25 mouse cellular contexts compared by ENCODE assay signal in the genomic region with DNA sequence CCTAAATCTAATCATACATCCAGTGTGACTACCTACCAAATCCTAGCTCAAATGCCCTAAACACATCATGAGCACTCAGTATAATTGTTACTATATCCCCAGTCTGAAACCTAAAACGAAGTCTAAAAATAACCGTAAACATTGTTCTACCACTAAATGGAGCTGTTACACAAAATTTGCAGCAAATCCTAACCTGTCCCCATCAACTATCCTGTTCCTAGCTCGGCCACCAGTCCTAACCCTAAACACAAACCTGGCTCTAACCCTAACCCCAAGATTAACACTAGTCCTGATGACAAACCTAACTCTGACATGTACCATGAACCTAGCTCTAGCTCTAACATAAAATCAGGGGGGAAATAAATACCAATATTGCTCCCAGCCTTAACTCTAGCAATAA.
A peak's percentile ranks its signal among the peaks of the same experiment; 100 is the strongest.
DNase-seq lines count a peak whose midpoint lies in the region; ATAC-seq and TF ChIP-seq lines count a peak whose summit lies in the region.
"Had no signal": no experiment of that assay in that cellular context is flagged by ENCODE, and none has a peak within 500 bp of the region (broad histone marks: within the 10 kb centered on the region; RNA-seq: fewer than 3 reads in every experiment).

No protein-coding gene starts in this region.

- no peaks in the 10 kb centered on the region for H3K27me3 ChIP-seq in hindbrain, embryonic 16.5 days (replicated peaks; ENCODE audit: control insufficient read depth, insufficient read depth, low read length)
- 0 out of 2 replicates have a peak, but pooled peaks cover 3% of the 10 kb centered on the region for H3K27me3 ChIP-seq in hindbrain, embryonic 13.5 days
- H3K27me3 ChIP-seq in lung, postnatal 0 days (replicated peaks; ENCODE audit: insufficient read depth, low read length): no peaks in the 10 kb centered on the region
- H3K27me3 ChIP-seq: embryonic facial prominence, embryonic 12.5 days; lung, embryonic 15.5 days had no signal

- H3K9me3 ChIP-seq in hindbrain, embryonic 16.5 days (ENCODE audit: control insufficient read depth, low read length): no peaks in the 10 kb centered on the region
- no peaks in the 10 kb centered on the region for H3K9me3 ChIP-seq in hindbrain, embryonic 13.5 days
- H3K9me3 ChIP-seq in lung, postnatal 0 days (ENCODE audit: low read length): no peaks in the 10 kb centered on the region
- H3K9me3 ChIP-seq: embryonic facial prominence, embryonic 12.5 days; G1E; lung, embryonic 15.5 days had no signal

- no peak overlapping the region for H3K4me2 ChIP-seq in hindbrain, embryonic 16.5 days (ENCODE audit: low read length)
- H3K4me2 ChIP-seq in hindbrain, embryonic 13.5 days: no peak overlapping the region
- no peak overlapping the region for H3K4me2 ChIP-seq in lung, postnatal 0 days (replicated peaks; ENCODE audit: low read depth, low read length)
- H3K4me2 ChIP-seq: embryonic facial prominence, embryonic 12.5 days; heart, embryonic 11.5 days; liver, embryonic 11.5 days; lung, embryonic 15.5 days had no signal

- no peak for TF ChIP-seq EP300 in lung, postnatal 0 days (IDR thresholded peaks at IDR 0.05)

- H3K4me1 ChIP-seq in hindbrain, embryonic 16.5 days (ENCODE audit: control insufficient read depth, insufficient read depth, low read depth, low read length): no peaks in the 10 kb centered on the region
- H3K4me1 ChIP-seq in hindbrain, embryonic 13.5 days (replicated peaks): no peaks in the 10 kb centered on the region
- no peaks in the 10 kb centered on the region for H3K4me1 ChIP-seq in lung, postnatal 0 days (ENCODE audit: insufficient read depth, low read depth, low read length)
- H3K4me1 ChIP-seq: embryonic facial prominence, embryonic 12.5 days; lung, embryonic 15.5 days had no signal

- 0 out of 2 replicates have a peak, but pooled peaks have one; percentile 48 for ATAC-seq in hindbrain, embryonic 16.5 days
- no peak for ATAC-seq in hindbrain, embryonic 13.5 days (ENCODE audit: low FRiP score)
- ATAC-seq in lung, postnatal 0 days: no peak

- no peak overlapping the region for H3K9ac ChIP-seq in hindbrain, embryonic 16.5 days (ENCODE audit: low read depth, low read length)
- H3K9ac ChIP-seq in hindbrain, embryonic 13.5 days: no peak overlapping the region
- no peak overlapping the region for H3K9ac ChIP-seq in lung, postnatal 0 days (replicated peaks; ENCODE audit: low read depth)
- H3K9ac ChIP-seq: embryonic facial prominence, embryonic 12.5 days; lung, embryonic 15.5 days had no signal

- H3K27ac ChIP-seq in hindbrain, embryonic 16.5 days (ENCODE audit: low read depth, low read length): no peak overlapping the region
- H3K27ac ChIP-seq in hindbrain, embryonic 13.5 days: no peak overlapping the region
- no peak overlapping the region for H3K27ac ChIP-seq in lung, postnatal 0 days (ENCODE audit: low read length)
- H3K27ac ChIP-seq: embryonic facial prominence, embryonic 12.5 days; left cerebral cortex, adult 2 months; lung, embryonic 15.5 days had no signal

- no peak for TF ChIP-seq POLR2A in brain, embryonic 14.5 days (IDR thresholded peaks at IDR 0.05; ENCODE audit: borderline replicate concordance, extremely low read depth, insufficient read depth, insufficient read length, poor library complexity, severe bottlenecking)

- no peak overlapping the region for H3K4me3 ChIP-seq in hindbrain, embryonic 16.5 days (ENCODE audit: low read length)
- H3K4me3 ChIP-seq in hindbrain, embryonic 13.5 days: no peak overlapping the region
- H3K4me3 ChIP-seq in lung, postnatal 0 days (ENCODE audit: low read depth, low read length): no peak overlapping the region
- H3K4me3 ChIP-seq: embryonic facial prominence, embryonic 12.5 days; left cerebral cortex, adult 2 months; lung, embryonic 15.5 days had no signal

- DNase-seq in embryo, embryonic 10 days (ENCODE audit: low spot score): peak; percentile 16
- DNase-seq in embryo, embryonic 9.5 days (ENCODE audit: extremely low spot score): no peak
- DNase-seq in lung, postnatal 0 days (ENCODE audit: low spot score): no peak
- DNase-seq in lung, postnatal 10 days: no peak
- peak; percentile 46 for DNase-seq in brain, embryonic 14.5 days (ENCODE audit: low read depth)
- no peak for DNase-seq in right cerebral cortex, postnatal 36 days (ENCODE audit: low spot score in 2 of 2)
- DNase-seq: adrenal gland, postnatal 14 days; cerebellum, adult 11-12 months; cerebellum, postnatal 14 days; heart, postnatal 10 days; kidney, adult 2 months; kidney, postnatal 25 days; layer of hippocampus, adult 9-11 months; left cerebral cortex, postnatal 4 days; right cerebral cortex, postnatal 14 days; thymus, adult 18-20 months; thymus, postnatal 4 days had no signal

- peak; percentile 17 for TF ChIP-seq CTCF in lung, postnatal 0 days (IDR thresholded peaks at IDR 0.05)
- TF ChIP-seq CTCF in brain, embryonic 14.5 days (IDR thresholded peaks at IDR 0.05; ENCODE audit: borderline replicate concordance, extremely low read depth, insufficient read depth, insufficient read length): peak; percentile 11; the same call in 1 of the 2 replicates

- 67% methylated on average over 3 of the region's 3 CpGs for WGBS in hindbrain, embryonic 16.5 days
- WGBS in hindbrain, embryonic 13.5 days: 76% methylated on average over 3 of the region's 3 CpGs
- WGBS in lung, postnatal 0 days: 60% methylated on average over 3 of the region's 3 CpGs

- H3K36me3 ChIP-seq in hindbrain, embryonic 16.5 days (ENCODE audit: control insufficient read depth, insufficient read depth, low read length): no peaks in the 10 kb centered on the region
- no peaks in the 10 kb centered on the region for H3K36me3 ChIP-seq in hindbrain, embryonic 13.5 days
- no peaks in the 10 kb centered on the region for H3K36me3 ChIP-seq in lung, postnatal 0 days (ENCODE audit: insufficient read depth, low read length)
- H3K36me3 ChIP-seq: embryonic facial prominence, embryonic 12.5 days; G1E; lung, embryonic 15.5 days had no signal

Comparison
In these comparisons a context has a peak if more than half of its experiments do, and no peak if none do; other contexts are left out.
1. DNase-seq: peak in embryo, embryonic 10 days (single experiment) and brain, embryonic 14.5 days (single experiment); none in embryo, embryonic 9.5 days (single experiment), lung, postnatal 0 days (single experiment), lung, postnatal 10 days (single experiment) and right cerebral cortex, postnatal 36 days (0 of 2).